Mouse (Mus musculus) stomach, embryonic 15.5 days (tissue): ENCODE results near the gene Lrrc29. TPM values are rescaled to one million over a fixed set of nuclear protein-coding genes. Genes with fewer than 3 reads are reported as not detected.
"Not testable (repeated sequence)": the region's sequence is repeated elsewhere in the genome, so short reads cannot be mapped to it uniquely, and the experiment has no call there.

Experiments
- ATAC-seq: fragments of 200-750 bp; cut with Nextera tagmentation; 2 replicates; pipeline ENCODE4 v1.8.0; 2017; ENCODE audit warnings: low read depth, moderate number of reproducible peaks, moderate TSS enrichment; ENCODE audit not compliant: insufficient read depth, low FRiP score
- H3K27ac ChIP-seq: fragments of 300-500 bp; sonication (generic); 2 replicates; pipeline ENCODE4 v1.5.1; 2015; ENCODE audit warnings: mild to moderate bottlenecking, inconsistent platforms
- H3K27me3 ChIP-seq: fragments of 300-500 bp; sonication (generic); replicated peaks from 2 replicates; pipeline ENCODE4 v1.6.1; 2015; ENCODE audit warnings: inconsistent platforms
- H3K36me3 ChIP-seq: fragments of 300-500 bp; sonication (generic); 2 replicates; pipeline ENCODE4 v1.6.1; 2015; ENCODE audit warnings: inconsistent platforms
- H3K4me1 ChIP-seq: fragments of 300-500 bp; sonication (generic); 2 replicates; pipeline ENCODE4 v1.6.1; 2015; ENCODE audit warnings: inconsistent platforms
- H3K4me2 ChIP-seq: fragments of 300-500 bp; sonication (generic); 2 replicates; pipeline ENCODE4 v1.6.1; 2015; ENCODE audit warnings: mild to moderate bottlenecking, inconsistent platforms
- H3K4me3 ChIP-seq: fragments of 300-500 bp; sonication (generic); replicated peaks from 2 replicates; pipeline ENCODE4 v1.5.1; 2015; ENCODE audit warnings: inconsistent platforms
- H3K9ac ChIP-seq: fragments of 300-500 bp; sonication (generic); 2 replicates; pipeline ENCODE4 v1.6.1; 2015; ENCODE audit warnings: inconsistent platforms
- H3K9me3 ChIP-seq: fragments of 300-500 bp; sonication (generic); 2 replicates; pipeline ENCODE4 v1.6.1; 2016; ENCODE audit warnings: inconsistent platforms
- WGBS: fragments of 180-500 bp; shearing (Covaris S2); methylation state at CpG from one replicate; pipeline ENCODE4 v1.1.7; 2015; 5-methylcytosine and 5-hydroxymethylcytosine counted together
- polyA plus RNA-seq: library from polyadenylated mRNA; unstranded; fragments of >200 nt; fragmentation: Nextera tagmentation; extraction: Ambion mirVana; gene quantifications from 2 replicates; pipeline ENCODE4 v1.2.1, GENCODE M21; 2015

The Lrrc29 gene
- polyA plus RNA-seq, 1 experiment from 2014 or later: 2.3 TPM

DNA sequence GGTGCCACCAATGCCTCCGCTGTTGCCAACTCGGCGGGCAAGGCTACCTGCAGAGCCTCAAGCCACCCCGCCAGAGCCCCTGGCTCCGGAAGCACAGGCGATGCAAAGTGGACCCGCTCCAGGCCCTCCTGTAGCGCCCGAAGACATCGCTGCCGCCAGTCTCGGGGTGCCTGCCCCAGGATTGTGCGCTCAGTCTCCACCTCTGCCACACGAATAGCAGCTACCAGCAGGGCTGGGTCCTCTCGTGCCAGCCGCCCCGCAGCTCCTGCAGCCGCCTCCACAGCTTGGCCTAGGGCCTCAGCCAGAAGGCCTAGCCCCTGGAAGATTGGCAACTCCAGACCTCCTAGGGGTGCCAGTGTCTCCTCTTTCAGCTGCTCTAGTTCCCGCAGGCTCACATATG, 32.7 kb downstream of the Lrrc29 start:
- Histone ChIP-seq H3K4me2 (no peak overlapping the region), H3K27ac (no peak overlapping the region), H3K4me1 (peaks cover 27% of the 10 kb centered on the region), H3K36me3 (no peaks in the 10 kb centered on the region), H3K27me3 (peaks cover 10% of the 10 kb centered on the region), H3K9me3 (no peaks in the 10 kb centered on the region), H3K4me3 (no peak overlapping the region), H3K9ac (no peak overlapping the region)
- WGBS: 70% methylated on average over 19 of the region's 19 CpGs
- ATAC-seq: no peak

DNA sequence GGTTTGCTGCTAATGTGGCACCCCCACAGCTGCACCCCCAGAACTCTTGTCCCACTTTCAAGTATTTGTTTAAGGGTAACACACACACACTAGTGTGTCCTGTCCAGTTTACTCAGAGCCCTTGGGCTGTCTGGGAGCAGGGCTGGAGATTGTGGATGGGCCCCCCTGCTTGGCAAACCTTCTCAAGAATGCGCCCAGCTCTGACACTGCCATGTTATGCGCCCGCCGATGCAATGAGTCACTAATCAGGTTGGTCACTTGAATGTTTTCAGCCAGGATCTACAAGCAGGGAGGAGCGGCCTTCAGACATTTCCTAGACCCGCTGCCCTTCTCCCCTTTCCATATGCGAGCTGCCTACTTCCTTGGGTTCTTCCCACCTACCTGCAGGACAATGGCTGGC, 33.6 kb downstream of the Lrrc29 start:
- Histone ChIP-seq H3K4me3 (no peak overlapping the region), H3K36me3 (no peaks in the 10 kb centered on the region), H3K4me2 (no peak overlapping the region), H3K27ac (no peak overlapping the region), H3K9ac (no peak overlapping the region), H3K27me3 (peaks cover 10% of the 10 kb centered on the region), H3K9me3 (no peaks in the 10 kb centered on the region), H3K4me1 (peaks cover 28% of the 10 kb centered on the region)
- WGBS: 78% methylated on average over 7 of the region's 7 CpGs
- ATAC-seq: no peak

DNA sequence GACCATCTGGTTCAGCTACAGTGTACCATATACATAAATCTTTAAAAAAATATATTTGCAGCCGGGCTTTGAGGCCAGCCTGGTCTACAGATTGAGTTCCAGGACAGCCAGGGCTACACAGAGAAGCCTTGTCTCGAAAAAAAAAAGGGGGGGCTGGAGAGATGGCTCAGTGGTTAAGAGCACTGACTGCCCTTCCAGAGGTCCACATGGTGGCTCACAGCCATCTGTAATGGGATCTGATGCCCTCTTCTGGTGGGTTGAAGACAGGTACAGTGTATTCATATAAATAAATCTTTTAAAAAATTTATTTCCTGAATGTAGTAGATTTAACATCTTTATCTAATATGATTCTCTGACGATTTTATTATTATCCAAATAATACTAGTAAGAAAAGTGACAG, 34.3 kb downstream of the Lrrc29 start:
- H3K27me3 ChIP-seq: peaks cover 10% of the 10 kb centered on the region

DNA sequence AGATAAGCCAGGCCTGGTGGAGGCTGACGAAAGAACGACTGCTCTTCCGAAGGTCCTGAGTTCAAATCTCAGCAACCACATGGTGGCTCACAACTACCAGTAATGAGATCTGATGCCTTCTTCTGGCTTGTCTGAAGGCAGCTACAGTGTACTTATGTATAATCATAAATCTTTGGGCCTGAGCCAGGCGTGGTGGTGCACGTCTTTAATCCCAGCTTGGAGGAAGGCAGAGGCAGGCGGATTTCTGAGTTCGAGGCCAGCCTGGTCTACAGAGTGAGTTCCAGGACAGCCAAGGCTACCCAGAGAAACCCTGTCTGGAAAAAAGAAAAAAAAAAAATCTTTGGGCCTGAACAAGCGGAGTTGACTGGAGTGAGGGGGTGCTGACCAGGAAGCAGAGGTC, 34.7 kb downstream of the Lrrc29 start:
- not testable (repeated sequence) for H3K9ac ChIP-seq, H3K9me3 ChIP-seq, H3K27ac ChIP-seq, ATAC-seq, H3K36me3 ChIP-seq, H3K4me2 ChIP-seq, H3K4me3 ChIP-seq
- 79% methylated on average over 8 of the region's 8 CpGs for WGBS
- H3K4me1 ChIP-seq: peaks cover 23% of the 10 kb centered on the region
- H3K27me3 ChIP-seq: peaks cover 10% of the 10 kb centered on the region

More for the DNA sequence above, 34.3 kb downstream of the Lrrc29 start:
- H3K4me3 ChIP-seq, H3K4me2 ChIP-seq, H3K36me3 ChIP-seq, H3K9me3 ChIP-seq, H3K27ac ChIP-seq, H3K9ac ChIP-seq, ATAC-seq: not testable (repeated sequence)
- WGBS: 61% methylated on average over 3 of the region's 3 CpGs
- peaks cover 23% of the 10 kb centered on the region for H3K4me1 ChIP-seq

GRCm38 (mm10) chr8:105290554-105291314, 35.3 kb downstream of the Lrrc29 start:
- Histone ChIP-seq H3K4me2 (peak overlapping the region; percentile 84), H3K4me1 (peaks cover 23% of the 10 kb centered on the region)

GRCm38 (mm10) chr8:105289805-105290460, 36.1 kb downstream of the Lrrc29 start, which contains the start of gene 4931428F04Rik:
TSS of gene 4931428F04Rik (minus strand) at chr8:105289864.
- Histone ChIP-seq H3K27ac (peak within 1 kb of the TSS; percentile 91), H3K4me3 (peak within 1 kb of the TSS; percentile 57), H3K36me3 (no peaks in the 10 kb centered on the region), H3K4me2 (peak within 1 kb of the TSS; percentile 84), H3K9ac (peak within 1 kb of the TSS; percentile 34; the same call in 1 of the 2 replicates), H3K27me3 (peaks cover 10% of the 10 kb centered on the region), H3K9me3 (no peaks in the 10 kb centered on the region), H3K4me1 (peaks cover 23% of the 10 kb centered on the region)
- 0 out of 2 replicates have a peak, but pooled peaks have one; percentile 6 for ATAC-seq
- WGBS: 3% methylated on average over 43 of the region's 43 CpGs

More at GRCm38 (mm10) chr8:105290554-105291314, 35.3 kb downstream of the Lrrc29 start:
- 8% methylated on average over 31 of the region's 31 CpGs for WGBS
- no peaks in the 10 kb centered on the region for H3K36me3 ChIP-seq
- no peak for ATAC-seq
- H3K4me3 ChIP-seq: peak overlapping the region; percentile 19; the same call in 1 of the 2 replicates
- H3K9ac ChIP-seq: no peak overlapping the region
- no peak overlapping the region for H3K27ac ChIP-seq
- peaks cover 10% of the 10 kb centered on the region for H3K27me3 ChIP-seq
- no peaks in the 10 kb centered on the region for H3K9me3 ChIP-seq

- Histone ChIP-seq H3K27ac (peak overlapping the region; percentile 91), H3K9ac (peak overlapping the region; percentile 34; the same call in 1 of the 2 replicates), H3K4me2 (peak overlapping the region; percentile 84), H3K36me3 (no peaks in the 10 kb centered on the region), H3K4me3 (peak overlapping the region; percentile 57), H3K27me3 (peaks cover 10% of the 10 kb centered on the region), H3K4me1 (peaks cover 23% of the 10 kb centered on the region), H3K9me3 (no peaks in the 10 kb centered on the region)
- WGBS: under 1% methylated on average over 53 of the region's 53 CpGs
- ATAC-seq: peak; percentile 89
These were observed 36.9 kb downstream of the Lrrc29 start for GRCm38 (mm10) chr8:105288958-105289732.

GRCm38 (mm10) chr8:105288231-105288630, 37.8 kb downstream of the Lrrc29 start:
- Histone ChIP-seq H3K9ac (no peak overlapping the region), H3K27ac (no peak overlapping the region), H3K4me3 (peak overlapping the region; percentile 57; the same call in 1 of the 2 replicates), H3K4me2 (peak overlapping the region; percentile 84), H3K4me1 (peaks cover 24% of the 10 kb centered on the region), H3K9me3 (no peaks in the 10 kb centered on the region), H3K27me3 (peaks cover 10% of the 10 kb centered on the region), H3K36me3 (no peaks in the 10 kb centered on the region)
- no peak for ATAC-seq
- WGBS: 83% methylated on average over 5 of the region's 5 CpGs

- H3K36me3 ChIP-seq: 0 out of 2 replicates have a peak, but pooled peaks cover 6% of the 10 kb centered on the region
- no peaks in the 10 kb centered on the region for H3K9me3 ChIP-seq
- H3K4me3 ChIP-seq: no peak overlapping the region
- no peak overlapping the region for H3K9ac ChIP-seq
- H3K4me1 ChIP-seq: peaks cover 27% of the 10 kb centered on the region
- no peak overlapping the region for H3K27ac ChIP-seq
- no peak overlapping the region for H3K4me2 ChIP-seq
- no peak for ATAC-seq
- peaks cover 10% of the 10 kb centered on the region for H3K27me3 ChIP-seq
- 83% methylated on average over 4 of the region's 4 CpGs for WGBS
These were observed 39.2 kb downstream of the Lrrc29 start for GRCm38 (mm10) chr8:105286907-105287306.

- no peak overlapping the region for H3K9ac ChIP-seq
- H3K4me3 ChIP-seq: no peak overlapping the region
- H3K27ac ChIP-seq: no peak overlapping the region
- H3K4me2 ChIP-seq: no peak overlapping the region
- H3K27me3 ChIP-seq: peaks cover 7% of the 10 kb centered on the region
- WGBS: 49% methylated on average over 12 of the region's 12 CpGs
- peaks cover 23% of the 10 kb centered on the region for H3K4me1 ChIP-seq
- H3K36me3 ChIP-seq: 0 out of 2 replicates have a peak, but pooled peaks cover 11% of the 10 kb centered on the region
- ATAC-seq: no peak
- H3K9me3 ChIP-seq: no peaks in the 10 kb centered on the region
These were observed 40.6 kb downstream of the Lrrc29 start for GRCm38 (mm10) chr8:105285514-105285913.

DNA sequence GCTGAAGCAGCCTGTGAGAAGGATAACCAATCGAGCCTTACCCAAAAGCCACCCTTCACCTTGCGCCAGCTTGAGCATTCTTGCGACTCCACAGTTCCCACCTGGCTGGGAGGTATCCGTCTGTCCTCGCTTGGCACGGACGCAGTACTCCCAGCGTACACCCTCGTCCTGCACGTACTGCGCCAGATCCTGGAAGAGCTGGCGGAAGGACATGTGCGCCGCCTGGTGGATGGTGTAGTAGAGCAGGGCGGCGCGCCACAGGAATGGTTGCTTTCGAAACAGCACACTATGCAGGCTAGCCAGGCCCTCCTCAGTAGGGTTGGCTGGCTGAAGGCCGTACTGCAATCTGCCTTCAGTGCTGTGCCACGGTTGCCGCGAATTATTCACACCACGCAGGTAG, 43.0 kb downstream of the Lrrc29 start:
- H3K4me1 ChIP-seq: peaks cover 15% of the 10 kb centered on the region
- H3K36me3 ChIP-seq: 0 out of 2 replicates have a peak, but pooled peaks cover 11% of the 10 kb centered on the region
- ATAC-seq: peak; percentile 53; the same call in 1 of the 2 replicates
- no peak overlapping the region for H3K4me3 ChIP-seq
- H3K27me3 ChIP-seq: peaks cover 18% of the 10 kb centered on the region
- 33% methylated on average over 23 of the region's 23 CpGs for WGBS
- H3K27ac ChIP-seq: no peak overlapping the region
- H3K4me2 ChIP-seq: no peak overlapping the region; the same call in 1 of the 2 replicates
- H3K9ac ChIP-seq: no peak overlapping the region
- no peaks in the 10 kb centered on the region for H3K9me3 ChIP-seq
